Mouse (Mus musculus) ES-Bruce4 (cell line): ENCODE results near the gene Gm6034.
"Not testable (repeated sequence)": the region's sequence is repeated elsewhere in the genome, so short reads cannot be mapped to it uniquely, and the experiment has no call there.

Experiments used
- CTCF ChIP-seq: IDR thresholded peaks from one replicate; pipeline ENCODE4 v1.8.1; 2011; ENCODE audit warnings: low read depth, low read length
- EP300 ChIP-seq: IDR thresholded peaks from 2 replicates; pipeline ENCODE4 v1.6.1; 2011; ENCODE audit warnings: low read depth, low read length; ENCODE audit not compliant: insufficient read depth

GRCm38 (mm10) chr17:36042055-36042454, 706 bp upstream of the Gm6034 start:
- TF ChIP-seq CTCF, EP300: not testable (repeated sequence)
